Mouse (Mus musculus) adrenal gland, adult 8-10 months (tissue): Measurements from ENCODE around the gene Cxadr. TPM values are rescaled to one million over a fixed set of nuclear protein-coding genes. Genes with fewer than 3 reads are reported as not detected.

ENCODE experiments used
- DNase-seq: peaks from one replicate; pipeline ENCODE4 v3.0.0; 2022
- total RNA-seq, 4 experiments: library from RNA; stranded (reverse); gene quantifications; 2 replicates each; pipeline ENCODE4 v1.2.4; 2022

Cxadr gene
- total RNA-seq, result 10 to 100 TPM in 2 of 4 experiments, 1 to 10 TPM in 2; 2.0 to 18.4 (median 9.3) TPM

GRCm38 (mm10) chr16:78301183-78301830, at the start of gene Cxadr:
Cxadr (plus strand) TSS chr16:78301489.
- peak; percentile 29 for DNase-seq

GRCm38 (mm10) chr16:78258989-78259388, 42.3 kb upstream of the Cxadr start:
- DNase-seq, result no peak

- DNase-seq, result no peak
These were observed 41.0 kb upstream of the Cxadr start for GRCm38 (mm10) chr16:78260070-78260879.

GRCm38 (mm10) chr16:78261520-78261919, 39.8 kb upstream of the Cxadr start:
- no peak for DNase-seq

- DNase-seq, result no peak
These were observed 36.7 kb upstream of the Cxadr start for GRCm38 (mm10) chr16:78264442-78265150.

GRCm38 (mm10) chr16:78265151-78265590, 36.1 kb upstream of the Cxadr start:
- peak; percentile 49 for DNase-seq

- DNase-seq, result peak; percentile 19
These were observed 35.5 kb upstream of the Cxadr start for GRCm38 (mm10) chr16:78265826-78266225.

GRCm38 (mm10) chr16:78267453-78267852, 33.8 kb upstream of the Cxadr start:
- no peak for DNase-seq

- DNase-seq, result peak; percentile 53
These were observed 33.1 kb upstream of the Cxadr start for GRCm38 (mm10) chr16:78268167-78268566.

GRCm38 (mm10) chr16:78274825-78275455, 26.3 kb upstream of the Cxadr start:
- DNase-seq, result no peak

- no peak for DNase-seq
These were observed 23.7 kb upstream of the Cxadr start for GRCm38 (mm10) chr16:78277567-78277966.

GRCm38 (mm10) chr16:78280093-78280881, 21.0 kb upstream of the Cxadr start:
- DNase-seq, result no peak

- no peak for DNase-seq
These were observed 18.1 kb upstream of the Cxadr start for GRCm38 (mm10) chr16:78283231-78283630.

GRCm38 (mm10) chr16:78294051-78294450, 7.2 kb upstream of the Cxadr start:
- DNase-seq, result no peak

- no peak for DNase-seq
These were observed 6.5 kb upstream of the Cxadr start for GRCm38 (mm10) chr16:78294606-78295275.

GRCm38 (mm10) chr16:78295601-78296000, 5.7 kb upstream of the Cxadr start:
- DNase-seq, result no peak

- peak; percentile 72 for DNase-seq
These were observed 5.2 kb upstream of the Cxadr start for GRCm38 (mm10) chr16:78296114-78296513.

- no peak for DNase-seq
These were observed 765 bp downstream of the Cxadr start for GRCm38 (mm10) chr16:78301831-78302677.

- peak; percentile 19 for DNase-seq
These were observed 1.4 kb downstream of the Cxadr start for GRCm38 (mm10) chr16:78302678-78303050.

GRCm38 (mm10) chr16:78305606-78306100, 4.4 kb downstream of the Cxadr start:
- no peak for DNase-seq
